Mouse (Mus musculus): ENCODE results near the gene Ppp1r37. TPM values are rescaled to one million over a fixed set of nuclear protein-coding genes. Genes with fewer than 3 reads are reported as not detected.
"Not testable (repeated sequence)": the region's sequence is repeated elsewhere in the genome, so short reads cannot be mapped to it uniquely, and the experiment has no call there.

Ppp1r37 gene
- 27.7 and 37.2 TPM in 2 replicates for total RNA-seq (2014; fragmentation: Nextera tagmentation)
- 14.6 and 14.7 TPM in 2 replicates for total RNA-seq (2017)

DNA sequence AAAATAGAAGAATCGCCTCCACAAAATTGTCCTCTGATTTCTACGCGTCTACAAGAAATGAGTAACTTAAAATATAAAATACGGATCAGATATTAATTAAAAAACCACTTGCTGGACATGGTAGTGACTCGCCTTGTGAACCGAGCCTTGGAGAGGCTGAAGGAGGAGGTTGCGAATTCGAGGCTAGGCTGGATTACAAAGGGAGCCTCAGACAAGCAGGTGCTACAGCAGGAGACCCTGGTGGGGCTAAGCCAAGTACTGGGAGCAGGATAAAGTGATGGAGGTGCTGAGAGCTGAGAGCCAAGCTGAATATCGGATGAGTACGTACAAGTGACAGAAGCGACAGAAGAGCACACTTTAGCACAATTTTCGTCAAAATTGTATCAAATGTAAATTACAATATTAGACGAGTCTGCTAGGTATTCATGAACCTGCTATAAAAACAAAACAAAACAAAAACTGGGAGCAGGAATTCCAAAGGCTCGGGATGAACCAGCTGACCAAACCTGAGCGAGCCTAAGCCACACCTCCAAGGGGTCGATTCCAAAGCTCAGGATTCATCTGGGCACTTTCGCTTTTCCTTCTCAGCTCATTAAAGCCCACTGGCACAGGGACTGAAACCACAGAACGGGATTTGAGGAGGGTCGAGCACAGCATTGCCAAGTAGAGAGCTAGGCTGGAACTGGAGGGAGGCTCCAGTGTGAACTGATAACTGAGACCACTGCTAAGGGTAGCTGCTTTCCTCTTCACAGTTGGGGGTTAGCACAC, at the start of gene Ppp1r37:
Gene Ppp1r37, minus strand, starts transcription at position 434 of the 768 bp plus-strand sequence.
- no peak for ATAC-seq (replicated peaks; ENCODE audit: low FRiP score, low TSS enrichment, poor library complexity, severe bottlenecking)

- ATAC-seq (replicated peaks; ENCODE audit: low FRiP score, low TSS enrichment, poor library complexity, severe bottlenecking) = no peak
Observed at GRCm38 (mm10) chr7:19610969-19611368, 48.1 kb upstream of the Ppp1r37 start.

- no peak for ATAC-seq (replicated peaks; ENCODE audit: low FRiP score, low TSS enrichment, poor library complexity, severe bottlenecking)
Observed at GRCm38 (mm10) chr7:19609641-19610332, 46.9 kb upstream of the Ppp1r37 start.

GRCm38 (mm10) chr7:19607291-19607690, 44.4 kb upstream of the Ppp1r37 start:
- ATAC-seq (replicated peaks; ENCODE audit: low FRiP score, low TSS enrichment, poor library complexity, severe bottlenecking) = no peak

DNA sequence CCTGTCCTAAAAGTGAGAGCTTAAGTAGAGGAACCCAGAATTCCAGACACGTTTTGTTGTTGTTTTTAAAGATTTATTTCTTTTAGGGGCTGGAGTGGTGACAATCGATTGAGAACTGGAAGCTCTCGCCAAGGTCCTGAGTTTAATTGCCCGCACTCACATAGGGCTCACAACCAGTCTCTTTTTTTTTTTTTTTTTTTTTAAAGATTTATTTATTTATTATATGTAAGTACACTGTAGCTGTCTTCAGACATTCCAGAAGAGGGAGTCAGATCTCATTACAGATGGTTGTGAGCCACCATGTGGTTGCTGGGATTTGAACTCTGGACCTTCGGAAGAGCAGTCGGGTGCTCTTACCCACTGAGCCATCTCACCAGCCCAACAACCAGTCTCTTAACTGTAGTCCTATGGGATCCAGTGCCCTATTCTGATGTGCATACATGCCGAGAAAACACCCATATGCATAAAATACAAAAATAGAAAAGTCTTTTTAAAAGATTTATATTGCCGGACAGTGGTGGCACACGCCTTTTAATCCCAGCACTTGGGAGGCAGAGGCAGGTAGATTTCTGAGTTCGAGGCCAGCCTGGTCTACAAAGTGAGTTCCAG, 41.8 kb upstream of the Ppp1r37 start:
- ATAC-seq (replicated peaks; ENCODE audit: low FRiP score, low TSS enrichment, poor library complexity, severe bottlenecking) = not testable (repeated sequence)

DNA sequence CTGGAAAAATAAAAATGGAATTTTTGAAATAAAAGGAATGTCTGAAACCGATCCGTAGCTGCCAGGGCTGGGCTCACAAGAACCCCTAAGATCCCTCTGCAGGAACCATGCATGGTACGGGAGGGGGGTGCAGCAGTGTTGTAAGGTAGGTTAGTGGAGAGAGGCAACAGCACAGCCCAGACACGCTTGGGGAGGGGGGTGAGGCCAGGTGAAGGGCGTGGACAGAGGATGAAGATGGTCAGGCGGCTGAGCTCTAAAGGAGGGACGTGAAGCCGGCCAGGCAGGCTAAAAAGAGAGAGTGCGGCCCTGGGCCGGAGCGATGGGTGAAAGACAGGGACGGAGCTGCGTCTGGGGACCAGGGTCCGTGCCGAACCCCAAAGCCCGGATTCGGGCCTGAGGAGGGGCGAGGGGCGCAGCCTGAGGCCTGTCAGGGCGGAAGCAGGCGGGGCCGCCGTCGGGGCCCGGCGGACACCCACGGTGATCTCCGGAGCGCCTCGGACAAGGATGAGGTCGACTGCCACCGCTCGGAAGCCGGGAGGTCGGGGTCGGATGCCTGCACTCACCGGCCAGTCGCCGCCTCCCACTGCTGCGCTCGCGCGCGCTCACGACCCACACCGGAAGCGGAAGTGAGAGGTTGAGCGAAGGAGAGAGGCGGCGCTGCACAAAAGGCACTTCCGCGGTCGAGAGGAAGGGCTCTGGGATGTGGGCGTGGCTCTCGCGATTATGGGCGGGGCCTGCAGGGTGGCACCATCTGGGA, 41.2 kb upstream of the Ppp1r37 start, which contains the start of gene Clasrp:
Gene Clasrp, minus strand, starts transcription at position 638 of the 757 bp plus-strand sequence.
- peak; percentile 98 for ATAC-seq (replicated peaks; ENCODE audit: low FRiP score, low TSS enrichment, poor library complexity, severe bottlenecking)

DNA sequence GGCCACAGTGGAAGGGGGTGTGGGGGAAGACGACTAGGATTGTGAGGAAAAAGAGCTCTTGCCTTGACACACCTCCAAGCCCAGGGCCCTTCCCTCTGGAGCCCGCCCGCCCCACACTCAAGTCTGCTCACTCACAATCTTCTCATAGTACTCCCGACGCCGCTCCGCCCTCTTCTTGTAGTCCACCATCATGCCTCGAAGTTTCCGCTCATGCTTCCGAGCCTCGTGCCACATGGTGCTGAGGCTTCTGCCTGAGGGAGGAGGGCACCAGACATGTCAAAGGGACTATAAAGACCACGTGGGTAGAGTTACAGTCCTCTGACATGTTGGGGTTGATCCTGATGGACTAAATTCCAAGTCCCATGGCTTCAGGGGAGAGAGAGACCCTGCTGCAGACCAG, 40.2 kb upstream of the Ppp1r37 start:
- ATAC-seq (replicated peaks; ENCODE audit: low FRiP score, low TSS enrichment, poor library complexity, severe bottlenecking) = no peak

DNA sequence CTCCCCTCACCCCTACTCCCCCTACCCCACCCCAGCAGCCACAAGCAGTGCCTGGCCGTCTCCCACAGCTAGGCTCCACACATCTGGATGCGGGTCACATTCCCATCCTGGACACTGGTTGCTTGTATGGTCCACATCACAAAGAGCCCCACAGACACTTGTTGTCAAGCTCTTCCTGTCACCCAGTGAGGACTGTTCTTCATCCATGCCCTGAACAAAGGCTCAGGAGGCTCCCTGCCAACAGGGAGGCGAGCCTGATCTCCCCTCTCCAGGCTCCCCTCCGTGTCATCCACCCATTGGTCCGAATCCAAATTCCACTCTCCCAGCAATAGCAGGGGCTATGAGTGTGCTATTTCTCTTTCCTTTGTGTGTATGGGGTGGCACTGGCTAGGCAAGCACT, 37.7 kb upstream of the Ppp1r37 start:
- no peak for ATAC-seq (replicated peaks; ENCODE audit: low FRiP score, low TSS enrichment, poor library complexity, severe bottlenecking)

- peak; percentile 74 for ATAC-seq (replicated peaks; ENCODE audit: low FRiP score, low TSS enrichment, poor library complexity, severe bottlenecking)
Observed at GRCm38 (mm10) chr7:19593061-19593730, 30.3 kb upstream of the Ppp1r37 start.

DNA sequence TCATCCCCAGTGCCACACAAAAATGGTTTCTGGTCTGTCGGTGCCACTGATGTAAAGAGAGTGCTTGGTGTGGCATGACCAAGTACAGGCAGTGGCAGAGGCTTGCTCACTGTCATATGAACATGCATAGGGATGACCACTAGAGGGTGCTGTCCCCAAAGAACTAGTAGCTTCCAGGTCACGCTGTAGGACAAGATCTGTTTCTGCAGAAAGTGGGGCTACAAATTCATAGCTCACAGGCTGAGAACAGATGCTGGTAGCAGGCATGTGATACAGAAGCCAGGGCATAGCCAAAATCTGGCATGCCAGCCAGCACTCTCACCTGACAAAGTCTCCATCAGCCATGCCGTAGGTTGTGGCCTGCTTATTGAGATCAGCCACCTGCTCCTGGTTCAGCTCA, 27.0 kb upstream of the Ppp1r37 start:
- peak; percentile 73 for ATAC-seq (replicated peaks; ENCODE audit: low FRiP score, low TSS enrichment, poor library complexity, severe bottlenecking)

GRCm38 (mm10) chr7:19589207-19589606, 26.3 kb upstream of the Ppp1r37 start:
- peak; percentile 46; the same call in 1 of the 2 replicates for ATAC-seq (replicated peaks; ENCODE audit: low FRiP score, low TSS enrichment, poor library complexity, severe bottlenecking)

DNA sequence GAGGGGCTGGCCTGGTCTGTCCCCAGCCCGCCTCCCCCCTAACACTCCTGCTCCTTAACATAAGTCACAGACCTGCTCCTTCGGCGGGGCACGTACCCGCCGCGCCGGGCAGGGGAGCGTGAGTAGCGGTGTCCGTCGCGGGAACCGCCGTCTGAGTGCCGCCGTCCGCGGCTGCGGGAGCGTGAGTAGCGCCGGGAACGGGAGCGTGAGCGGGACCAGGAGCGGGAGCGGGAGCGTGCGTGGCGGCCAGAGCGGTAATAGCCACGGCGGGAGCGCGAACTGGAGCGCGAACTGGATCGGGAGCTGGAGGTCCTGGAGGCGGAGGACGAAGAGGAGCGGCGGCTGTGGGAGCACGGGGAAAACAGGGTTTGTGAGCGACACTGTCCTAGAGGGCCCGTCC, 23.4 kb upstream of the Ppp1r37 start:
- no peak for ATAC-seq (replicated peaks; ENCODE audit: low FRiP score, low TSS enrichment, poor library complexity, severe bottlenecking)

- no peak for ATAC-seq (replicated peaks; ENCODE audit: low FRiP score, low TSS enrichment, poor library complexity, severe bottlenecking)
Observed at GRCm38 (mm10) chr7:19580634-19581033, 17.8 kb upstream of the Ppp1r37 start.

- ATAC-seq (replicated peaks; ENCODE audit: low FRiP score, low TSS enrichment, poor library complexity, severe bottlenecking) = no peak
Observed at GRCm38 (mm10) chr7:19579751-19580150, 16.9 kb upstream of the Ppp1r37 start.

- no peak for ATAC-seq (replicated peaks; ENCODE audit: low FRiP score, low TSS enrichment, poor library complexity, severe bottlenecking)
Observed at GRCm38 (mm10) chr7:19578436-19578835, 15.6 kb upstream of the Ppp1r37 start.

GRCm38 (mm10) chr7:19577877-19578414, 15.1 kb upstream of the Ppp1r37 start:
- ATAC-seq (replicated peaks; ENCODE audit: low FRiP score, low TSS enrichment, poor library complexity, severe bottlenecking) = peak; percentile 58

GRCm38 (mm10) chr7:19577141-19577852, 14.4 kb upstream of the Ppp1r37 start, which contains the start of the genes Zfp296 and Gemin7:
Zfp296 (plus strand) TSS chr7:19577287.
Gemin7 (minus strand) TSS chr7:19577595.
- ATAC-seq (replicated peaks; ENCODE audit: low FRiP score, low TSS enrichment, poor library complexity, severe bottlenecking) = peak; percentile 32

GRCm38 (mm10) chr7:19575559-19575958, 12.7 kb upstream of the Ppp1r37 start:
- ATAC-seq (replicated peaks; ENCODE audit: low FRiP score, low TSS enrichment, poor library complexity, severe bottlenecking) = no peak
